Mouse (Mus musculus) retina, embryonic 14.5 days (tissue): ENCODE measurements around the gene Adcyap1.

Experiments
- DNase-seq: peaks from one replicate; pipeline ENCODE4 v3.0.0-alpha.2; 2015; ENCODE audit warnings: low spot score

Adcyap1 gene

GRCm38 (mm10) chr17:93198717-93199116 is at the start of gene Adcyap1:
TSS of gene Adcyap1 (plus strand) at chr17:93199017.
- peak; percentile 20 for DNase-seq

GRCm38 (mm10) chr17:93158280-93158851 is 40.5 kb upstream of the Adcyap1 start:
- DNase-seq, result peak; percentile 88

DNA sequence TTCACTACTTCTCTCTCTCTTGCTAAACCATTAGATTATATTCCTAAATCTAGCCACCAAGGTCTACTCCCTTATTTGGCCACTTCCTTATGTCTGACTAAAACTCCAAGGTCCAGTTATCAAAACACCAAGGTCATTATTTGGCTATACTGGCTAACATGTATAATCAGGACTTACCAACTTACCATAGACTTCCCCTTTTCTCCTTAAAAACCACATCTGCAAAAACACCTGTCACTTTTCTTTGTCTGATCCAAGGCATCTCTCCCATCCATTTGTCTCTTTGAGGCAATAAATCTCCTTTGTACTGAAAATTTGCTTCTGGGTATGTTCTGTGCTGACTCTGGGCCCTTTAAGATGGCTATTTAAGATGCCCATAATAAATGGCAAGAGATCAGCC is 29.2 kb upstream of the Adcyap1 start:
- no peak for DNase-seq

DNA sequence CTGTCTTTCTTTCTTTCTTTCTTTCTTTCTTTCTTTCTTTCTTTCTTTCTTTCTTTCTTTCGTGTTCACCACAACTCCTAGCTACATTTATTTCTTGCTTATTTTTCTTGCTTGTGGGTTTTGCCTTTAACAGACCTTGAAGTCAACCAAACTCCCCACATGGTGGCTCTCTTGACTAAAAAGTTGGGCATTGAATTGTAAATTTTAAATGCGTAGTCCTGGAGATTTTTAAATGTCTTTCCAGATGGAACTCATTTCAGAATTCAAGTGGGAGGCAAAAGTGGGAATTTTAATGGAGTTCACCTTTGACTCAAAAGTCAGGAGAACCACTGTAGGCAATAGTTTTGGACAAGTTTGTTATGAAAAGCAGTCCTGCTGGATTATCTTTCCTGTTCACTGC is 2.0 kb upstream of the Adcyap1 start:
- peak; percentile 39 for DNase-seq

DNA sequence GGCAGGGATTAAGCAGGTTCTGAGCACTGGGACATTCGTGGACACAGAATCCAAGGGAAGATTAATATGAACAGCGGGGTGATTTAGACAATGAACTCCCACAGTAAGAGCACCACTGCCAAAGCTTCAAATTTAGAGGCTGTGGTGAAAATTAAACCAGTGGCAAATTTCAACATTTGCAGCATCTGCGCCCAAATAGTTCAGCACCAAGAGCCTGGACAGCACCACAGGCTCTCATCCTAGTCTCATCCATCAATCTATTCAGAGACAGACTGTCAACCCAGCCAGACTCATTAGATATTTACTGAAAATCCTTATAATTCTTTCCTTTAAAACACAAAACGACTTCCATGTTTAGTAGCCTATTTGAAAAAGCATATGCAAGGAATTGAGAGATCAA is 604 bp upstream of the Adcyap1 start:
- DNase-seq, result peak; percentile 45

DNA sequence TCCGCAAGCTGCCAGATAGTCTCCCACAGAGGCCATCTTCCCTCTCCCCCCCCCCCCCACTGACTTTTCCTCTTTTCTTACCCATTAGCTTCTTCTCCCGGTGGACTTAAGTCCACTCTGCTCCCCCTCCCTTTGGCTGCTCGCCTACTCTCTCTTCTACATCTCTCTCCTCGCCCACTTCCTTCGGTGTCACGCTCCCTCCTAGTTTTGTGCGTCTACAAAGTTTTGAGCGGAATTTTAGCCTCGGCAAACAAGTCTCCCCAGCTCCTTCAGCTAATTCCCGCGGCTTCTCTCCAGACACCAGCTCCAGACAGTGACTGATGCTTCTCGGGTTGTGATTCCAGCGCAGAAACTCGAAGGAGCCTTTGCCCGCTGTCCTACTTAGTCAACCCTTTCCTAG is 401 bp downstream of the Adcyap1 start:
- peak; percentile 20 for DNase-seq

DNA sequence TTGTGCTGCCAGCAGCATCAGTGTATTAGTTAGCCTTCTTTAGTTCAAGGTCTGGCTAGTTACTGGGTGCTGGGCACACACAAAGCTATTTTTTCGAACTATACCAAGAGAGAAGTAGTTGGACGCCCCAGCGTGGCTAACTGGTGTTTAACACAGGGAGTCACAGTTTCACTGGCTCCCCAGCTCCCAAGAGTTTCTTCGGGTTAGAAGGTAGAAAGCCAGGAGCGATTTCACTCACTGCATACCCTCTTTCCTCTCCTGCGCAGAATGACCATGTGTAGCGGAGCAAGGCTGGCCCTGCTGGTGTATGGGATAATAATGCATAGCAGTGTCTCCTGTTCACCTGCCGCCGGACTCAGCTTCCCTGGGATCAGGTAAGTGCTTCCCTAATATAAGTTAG is 930 bp downstream of the Adcyap1 start:
- no peak for DNase-seq

- DNase-seq, result peak; percentile 47
Measured at GRCm38 (mm10) chr17:93200386-93201264, 1.8 kb downstream of the Adcyap1 start.

DNA sequence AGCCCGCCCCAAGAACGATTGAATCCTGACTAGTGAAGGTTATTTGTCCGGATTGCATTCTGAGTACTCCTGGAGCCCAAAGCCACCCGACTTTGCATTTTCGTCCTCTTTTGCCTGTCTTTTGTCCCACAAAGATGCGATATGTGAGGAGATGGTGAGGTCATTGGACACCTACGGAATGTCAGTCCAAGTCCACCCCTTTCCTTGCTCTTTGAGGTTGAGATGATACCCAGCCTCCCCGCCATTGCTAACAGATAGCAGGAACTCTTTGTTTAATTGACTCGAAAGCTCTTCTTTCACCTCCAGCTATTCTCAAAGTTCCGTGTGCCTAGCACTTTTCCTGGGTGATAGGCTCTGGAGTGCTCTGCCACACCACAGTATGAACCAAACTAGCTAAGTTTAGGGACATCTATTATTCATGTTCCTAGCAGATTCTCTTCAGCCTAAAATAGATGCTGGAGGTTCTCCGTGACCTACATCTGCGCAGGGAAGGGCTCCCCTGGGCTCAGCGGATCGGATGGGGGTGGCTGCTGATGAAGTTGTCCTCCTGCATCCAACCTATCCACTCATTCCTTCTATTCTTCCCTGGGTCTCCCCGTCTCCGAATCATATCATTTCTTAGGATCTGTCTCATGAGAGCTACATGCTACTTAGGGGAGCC is 2.6 kb downstream of the Adcyap1 start:
- DNase-seq, result peak; percentile 26

GRCm38 (mm10) chr17:93202165-93203075 is 3.6 kb downstream of the Adcyap1 start:
- DNase-seq, result peak; percentile 56

DNA sequence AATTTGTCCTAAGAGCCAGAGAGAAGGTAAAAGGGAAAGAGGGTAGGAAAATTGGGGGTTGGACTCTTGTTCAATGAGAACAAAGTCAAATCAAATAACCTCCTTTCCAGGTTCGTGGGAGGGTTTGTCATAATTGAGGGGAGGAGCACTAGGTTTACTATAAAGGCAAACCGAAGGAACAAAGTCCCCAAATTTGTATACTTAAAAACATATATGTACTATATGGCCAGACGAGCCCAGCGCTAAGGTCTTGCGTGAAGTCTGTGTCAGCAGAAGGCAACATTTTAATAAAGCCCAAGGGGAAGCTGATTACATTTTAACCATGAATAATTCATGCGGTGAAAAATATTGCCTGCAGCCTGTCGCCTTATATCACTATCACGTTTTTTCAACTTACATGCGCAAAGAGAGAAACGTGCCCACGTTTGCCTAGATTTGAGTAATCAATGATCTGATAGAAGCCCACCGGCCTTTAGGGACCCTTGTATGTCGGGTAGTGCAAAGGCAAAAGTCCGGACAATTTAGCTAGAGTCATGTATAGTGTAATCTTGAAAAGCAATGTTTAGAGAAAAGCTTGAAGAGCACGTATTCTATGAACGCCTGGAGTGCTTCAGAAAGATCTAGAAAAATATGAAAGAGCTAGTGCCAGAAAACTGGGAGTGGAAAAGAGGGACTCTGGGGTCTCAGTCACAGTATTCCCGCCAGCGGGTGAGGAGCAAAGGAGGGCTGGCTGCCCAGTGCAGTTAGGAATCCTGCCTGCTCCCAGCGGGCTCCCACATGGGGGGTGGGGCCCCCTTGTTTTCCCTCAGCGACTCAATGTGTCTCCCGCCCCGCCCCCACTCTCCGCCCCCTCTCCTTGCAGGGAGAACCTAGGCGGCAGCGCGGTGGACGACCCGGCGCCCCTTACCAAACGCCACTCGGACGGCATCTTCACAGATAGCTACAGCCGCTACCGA is 4.5 kb downstream of the Adcyap1 start:
- DNase-seq, result peak; percentile 64

- no peak for DNase-seq
Measured at GRCm38 (mm10) chr17:93217785-93218184, 19.0 kb downstream of the Adcyap1 start.

- DNase-seq, result no peak
Measured at GRCm38 (mm10) chr17:93218640-93219039, 19.8 kb downstream of the Adcyap1 start.

GRCm38 (mm10) chr17:93237355-93237754 is 38.5 kb downstream of the Adcyap1 start:
- no peak for DNase-seq
